Mouse (Mus musculus) cerebellum, postnatal 14 days (tissue): ENCODE results near the gene Tppp3.

Source experiments
- DNase-seq, 2 experiments: peaks; one replicate each; pipeline ENCODE4 v3.0.0; 2021; ENCODE audit warnings: mixed read lengths in 2 of 2

Gene Tppp3

GRCm38 (mm10) chr8:105471314-105472015 is at the start of gene Tppp3:
Gene Tppp3 (minus strand): TSS chr8:105471526.
- peak; percentile 92 to 94 for DNase-seq

- DNase-seq = no peak
Measured at GRCm38 (mm10) chr8:105521061-105521460, 49.7 kb upstream of the Tppp3 start.

GRCm38 (mm10) chr8:105520521-105520920 is 49.2 kb upstream of the Tppp3 start:
- DNase-seq = no peak

GRCm38 (mm10) chr8:105519591-105519990 is 48.3 kb upstream of the Tppp3 start:
- no peak for DNase-seq

GRCm38 (mm10) chr8:105518436-105519313 is 47.3 kb upstream of the Tppp3 start, which contains the start of gene Hsd11b2:
Gene Hsd11b2 (plus strand): TSS chr8:105518755.
- peak; percentile 52 to 57 for DNase-seq

DNA sequence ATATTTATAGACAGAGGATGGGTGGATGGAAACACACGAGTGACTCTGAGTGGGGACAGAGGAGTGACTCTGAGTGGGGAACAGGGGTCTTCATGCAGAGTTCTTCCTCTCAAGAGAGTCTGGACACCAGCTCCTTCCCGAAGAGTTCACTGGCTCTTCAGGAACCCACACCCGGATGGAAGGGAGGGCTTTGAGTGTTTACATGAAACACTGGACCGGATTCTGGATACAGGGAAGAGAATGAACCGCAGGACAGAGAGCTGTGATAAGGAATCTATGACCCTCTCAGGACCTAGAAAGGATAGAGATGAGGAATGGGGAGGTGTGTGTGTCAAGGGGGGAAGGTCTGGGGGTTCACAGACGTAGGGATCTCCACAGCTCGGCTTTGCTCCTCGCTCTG is 46.0 kb upstream of the Tppp3 start:
- no peak for DNase-seq

GRCm38 (mm10) chr8:105516018-105516645 is 44.8 kb upstream of the Tppp3 start:
- DNase-seq = peak; percentile 90 to 91

DNA sequence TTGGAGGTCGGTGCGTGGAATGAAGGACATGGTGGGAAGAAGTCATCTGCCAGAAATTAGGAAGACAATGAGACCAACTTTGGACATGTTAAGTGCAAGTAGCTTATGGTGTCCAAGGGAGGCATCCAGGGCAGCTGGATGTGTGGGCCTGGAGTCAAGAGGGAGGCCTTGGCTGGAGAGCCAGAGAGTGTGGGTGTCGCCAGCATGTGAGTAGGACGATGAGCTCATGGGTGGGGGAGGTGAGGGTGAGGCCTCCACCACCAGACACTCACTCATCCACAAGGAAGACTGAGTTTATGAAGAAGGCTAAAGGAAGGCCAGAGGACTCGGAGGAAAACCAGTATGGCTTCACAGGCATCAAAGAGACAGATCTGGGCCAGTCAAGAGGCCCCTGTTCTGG is 43.3 kb upstream of the Tppp3 start:
- DNase-seq = no peak

DNA sequence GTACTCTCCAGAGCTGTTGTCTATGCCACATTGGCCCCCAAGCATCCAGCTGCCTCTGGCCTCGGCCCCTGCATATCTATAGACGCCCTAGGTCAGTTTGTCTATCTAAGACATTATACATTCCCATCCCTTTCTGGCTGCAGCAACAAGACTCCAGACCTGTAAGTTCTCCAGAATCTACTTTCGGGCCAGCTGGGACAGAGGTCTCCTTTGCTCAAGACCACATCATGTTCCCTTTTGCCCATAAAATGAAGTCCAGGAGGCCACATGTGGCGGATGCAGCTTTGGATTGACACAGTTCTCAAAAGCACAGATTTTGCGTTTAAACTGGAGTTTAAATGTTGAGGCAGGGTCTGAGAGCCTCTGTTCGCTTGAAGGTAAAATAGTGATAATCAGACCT is 42.9 kb upstream of the Tppp3 start:
- DNase-seq = no peak

DNA sequence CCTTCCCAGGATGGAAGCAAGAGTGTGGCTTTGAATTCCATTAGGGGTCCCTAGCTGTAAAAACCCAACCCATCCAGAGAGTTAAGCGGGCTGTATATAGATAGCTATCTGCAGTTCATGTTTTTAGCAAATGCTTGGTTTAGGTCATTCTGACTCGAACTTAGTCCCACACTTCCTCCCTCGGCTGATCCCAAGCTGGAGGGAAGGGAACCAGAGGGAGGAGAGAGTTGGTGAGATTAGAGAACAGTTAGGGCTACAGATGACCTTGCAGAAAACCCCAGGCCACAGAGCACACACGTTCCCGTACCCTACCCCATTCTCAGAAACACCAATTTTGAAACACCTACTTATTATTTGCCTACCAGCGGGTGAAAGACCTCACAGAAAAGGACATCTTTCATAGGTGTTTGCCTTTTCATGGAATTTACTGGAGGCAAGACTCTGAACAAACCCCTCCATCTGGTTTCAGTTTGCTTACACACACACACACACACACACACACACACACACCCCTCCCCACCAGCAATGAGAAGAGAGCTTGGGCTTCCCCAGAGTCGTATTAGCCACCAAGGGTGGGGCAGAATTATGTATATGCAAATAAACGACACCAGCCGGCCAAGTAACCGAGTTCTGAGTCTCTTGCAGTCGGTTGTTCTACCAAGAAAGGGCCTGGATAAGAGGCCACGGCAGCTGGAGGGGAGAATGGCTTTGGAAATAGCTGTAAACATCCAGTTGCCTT is 38.8 kb upstream of the Tppp3 start:
- no peak for DNase-seq

GRCm38 (mm10) chr8:105508758-105509157 is 37.4 kb upstream of the Tppp3 start:
- no peak for DNase-seq

DNA sequence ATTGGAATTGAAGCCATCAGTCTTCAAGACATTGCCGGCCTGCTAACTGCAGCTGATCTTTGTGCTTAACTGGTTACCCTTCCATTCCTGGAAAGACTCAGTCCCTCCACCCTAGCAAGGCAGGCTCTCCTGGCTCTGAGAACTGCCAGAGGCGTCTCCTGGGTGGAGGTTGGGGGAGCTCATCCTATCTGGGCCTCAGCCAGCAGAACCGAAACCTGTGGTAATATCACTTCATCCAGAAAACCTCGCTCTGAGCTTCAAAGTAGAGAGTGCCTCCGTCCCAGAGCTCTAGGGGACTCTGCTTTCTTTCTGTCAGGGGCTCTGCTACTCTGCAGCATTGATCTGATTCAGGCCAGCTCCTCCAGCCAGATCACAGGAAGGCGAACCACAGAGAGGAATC is 35.7 kb upstream of the Tppp3 start:
- no peak for DNase-seq

DNA sequence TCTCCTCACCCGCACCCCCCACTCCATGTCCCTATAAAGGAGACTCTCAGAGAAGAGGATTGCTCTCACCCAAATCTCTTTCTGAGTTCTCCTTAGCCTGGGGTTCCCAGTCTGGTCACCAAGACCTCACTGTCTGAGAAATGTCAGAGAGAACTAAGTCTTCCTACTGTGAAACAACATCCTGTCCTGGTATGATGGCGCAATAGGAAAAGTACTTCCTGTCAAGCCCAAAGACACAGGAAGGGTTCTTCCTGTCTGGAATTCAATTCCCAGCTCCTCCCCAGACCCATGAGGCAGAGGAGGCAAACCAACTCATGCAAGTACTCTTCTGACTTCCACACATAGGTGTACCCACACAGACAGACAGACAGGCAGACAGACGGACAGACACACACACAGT is 33.3 kb upstream of the Tppp3 start:
- no peak for DNase-seq

- no peak for DNase-seq
Measured at GRCm38 (mm10) chr8:105499787-105500186, 28.5 kb upstream of the Tppp3 start.

DNA sequence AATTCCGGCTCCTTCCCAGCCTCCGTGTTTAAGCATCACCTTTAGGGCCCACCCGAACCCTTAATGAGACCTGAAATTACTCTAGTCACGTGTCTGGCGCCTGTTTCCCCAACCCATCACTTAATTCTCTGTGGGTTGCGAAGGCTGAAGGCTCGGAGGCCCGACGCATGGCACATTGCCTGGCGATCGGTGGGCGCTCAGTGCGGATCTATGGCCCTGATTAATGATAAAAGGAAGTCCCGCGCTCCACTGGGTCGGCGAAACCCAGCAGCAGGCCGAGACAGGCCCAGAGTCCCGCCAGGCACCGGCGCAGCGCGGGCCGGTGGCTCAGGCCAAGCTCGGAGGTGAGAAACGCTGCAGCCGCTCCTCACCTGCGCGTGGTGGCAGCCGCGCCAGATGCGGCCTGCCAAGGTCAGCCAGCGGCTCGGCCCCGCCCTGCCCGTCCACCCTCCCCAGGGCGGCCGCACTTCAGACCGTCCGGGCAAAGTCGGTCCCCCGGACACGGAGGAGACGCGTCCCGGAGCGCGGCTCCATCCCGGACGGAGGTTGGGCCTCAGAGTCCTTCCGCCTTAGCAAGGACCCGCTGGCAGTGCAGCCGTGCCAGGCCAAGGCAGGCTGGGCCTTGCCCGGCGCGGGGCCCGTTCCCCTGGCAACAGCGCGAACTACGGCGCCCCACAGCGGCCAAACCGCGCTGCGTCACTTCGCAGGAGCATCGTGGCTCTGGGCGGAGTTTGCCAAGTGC is 25.3 kb upstream of the Tppp3 start, which contains the start of gene Zdhhc1:
TSS of gene Zdhhc1 (minus strand) at position 464 of the 742 bp plus-strand sequence.
- DNase-seq = peak; percentile 95 to 96

DNA sequence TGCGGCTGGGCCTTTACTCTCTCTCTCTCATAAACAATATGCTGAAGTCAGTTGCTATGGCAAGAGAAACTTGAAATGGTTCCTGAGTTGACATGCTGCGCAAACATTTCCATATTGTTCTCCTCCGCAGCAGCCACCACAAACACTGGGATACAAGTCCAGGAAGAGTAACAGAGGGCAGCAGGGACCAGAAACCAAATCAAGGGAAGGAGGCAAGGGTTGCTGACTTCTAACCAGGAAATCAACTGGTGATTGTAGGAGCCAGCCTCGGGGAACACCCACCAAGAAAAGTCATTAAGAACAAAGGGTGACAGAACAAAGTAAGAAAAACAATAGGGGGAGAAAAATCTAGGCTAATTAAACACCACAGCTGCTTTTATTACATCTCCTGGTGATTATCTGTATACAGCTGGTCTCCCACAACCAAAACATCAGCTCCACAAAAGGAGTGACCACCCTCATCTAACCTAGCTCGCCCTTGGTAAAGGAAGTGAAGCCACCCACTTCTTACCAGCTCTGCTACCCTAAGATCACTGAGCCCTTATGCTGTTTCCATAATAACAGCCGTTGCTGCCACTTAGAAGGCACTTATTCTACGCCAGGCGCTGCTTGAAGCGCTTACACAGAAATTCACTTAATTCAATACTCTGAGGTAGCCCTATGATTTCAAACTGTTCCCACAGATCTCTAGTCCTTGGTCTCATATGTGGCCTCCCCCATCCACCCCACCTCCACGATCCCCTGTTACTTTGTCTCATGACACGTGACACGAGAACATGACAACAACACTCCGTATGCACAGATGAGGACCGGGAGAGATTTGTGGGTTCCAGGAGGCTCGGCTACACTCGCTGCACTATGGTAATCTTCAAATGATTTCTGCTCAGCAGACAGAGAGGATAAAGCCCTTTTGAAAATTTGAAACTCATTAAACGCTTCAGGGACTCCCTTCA is 24.3 kb upstream of the Tppp3 start:
- peak in 1 of 2 experiments; percentile 22 for DNase-seq

GRCm38 (mm10) chr8:105494566-105494965 is 23.2 kb upstream of the Tppp3 start:
- DNase-seq = no peak

DNA sequence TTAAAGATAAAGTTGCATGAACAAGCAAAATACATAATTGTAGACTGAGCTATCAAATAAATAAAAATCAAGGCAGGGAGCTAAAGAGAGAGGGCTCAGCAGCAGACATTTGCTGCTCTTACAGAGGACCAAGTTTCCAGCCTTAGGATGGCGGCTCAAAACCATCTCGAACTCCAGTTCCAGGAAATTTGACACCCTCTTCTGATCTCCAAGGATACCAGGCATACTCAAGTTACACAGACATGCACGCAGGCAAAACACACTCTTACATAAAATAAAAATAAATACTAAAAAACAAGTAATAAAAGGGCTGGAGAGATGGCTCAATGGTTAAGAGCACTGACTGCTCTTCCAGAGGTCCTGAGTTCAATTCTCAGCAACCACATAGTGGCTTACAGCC is 22.2 kb upstream of the Tppp3 start:
- no peak for DNase-seq

- no peak for DNase-seq
Measured at GRCm38 (mm10) chr8:105489281-105489680, 18.0 kb upstream of the Tppp3 start.

DNA sequence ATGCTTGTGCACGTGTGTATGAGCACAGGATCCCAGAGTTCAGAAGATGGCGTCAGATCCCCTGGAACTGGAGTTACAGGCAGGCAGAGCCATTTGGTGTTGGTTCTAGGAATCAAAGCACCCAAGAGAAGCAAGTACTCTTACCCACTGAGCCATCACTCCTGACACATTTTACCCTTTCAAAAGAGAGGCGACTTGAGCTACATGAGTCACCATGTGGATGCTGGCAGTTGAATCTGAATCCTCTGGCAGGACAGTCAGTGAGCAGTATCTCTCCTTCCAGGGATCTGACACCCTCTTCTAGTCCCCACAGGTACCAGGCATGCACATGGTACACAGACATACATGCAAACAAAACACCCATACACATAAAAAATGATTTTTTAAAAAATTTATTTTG is 16.8 kb upstream of the Tppp3 start:
- no peak for DNase-seq

- peak; percentile 68 to 78 for DNase-seq
Measured at GRCm38 (mm10) chr8:105484392-105484791, 13.1 kb upstream of the Tppp3 start.
